Mouse (Mus musculus) retina, postnatal 1 day (tissue): ENCODE results near the gene 4921501E09Rik.
"Not testable (repeated sequence)": the region's sequence is repeated elsewhere in the genome, so short reads cannot be mapped to it uniquely, and the experiment has no call there.

Experiments
- DNase-seq: peaks from one replicate; pipeline ENCODE4 v3.0.0-alpha.2; 2012

4921501E09Rik gene

GRCm38 (mm10) chr17:33067958-33068357, at the start of gene 4921501E09Rik:
Gene 4921501E09Rik (minus strand): TSS chr17:33068058.
- no peak for DNase-seq

- DNase-seq: no peak
Observed at GRCm38 (mm10) chr17:33097396-33097795, 29.5 kb upstream of the 4921501E09Rik start.

DNA sequence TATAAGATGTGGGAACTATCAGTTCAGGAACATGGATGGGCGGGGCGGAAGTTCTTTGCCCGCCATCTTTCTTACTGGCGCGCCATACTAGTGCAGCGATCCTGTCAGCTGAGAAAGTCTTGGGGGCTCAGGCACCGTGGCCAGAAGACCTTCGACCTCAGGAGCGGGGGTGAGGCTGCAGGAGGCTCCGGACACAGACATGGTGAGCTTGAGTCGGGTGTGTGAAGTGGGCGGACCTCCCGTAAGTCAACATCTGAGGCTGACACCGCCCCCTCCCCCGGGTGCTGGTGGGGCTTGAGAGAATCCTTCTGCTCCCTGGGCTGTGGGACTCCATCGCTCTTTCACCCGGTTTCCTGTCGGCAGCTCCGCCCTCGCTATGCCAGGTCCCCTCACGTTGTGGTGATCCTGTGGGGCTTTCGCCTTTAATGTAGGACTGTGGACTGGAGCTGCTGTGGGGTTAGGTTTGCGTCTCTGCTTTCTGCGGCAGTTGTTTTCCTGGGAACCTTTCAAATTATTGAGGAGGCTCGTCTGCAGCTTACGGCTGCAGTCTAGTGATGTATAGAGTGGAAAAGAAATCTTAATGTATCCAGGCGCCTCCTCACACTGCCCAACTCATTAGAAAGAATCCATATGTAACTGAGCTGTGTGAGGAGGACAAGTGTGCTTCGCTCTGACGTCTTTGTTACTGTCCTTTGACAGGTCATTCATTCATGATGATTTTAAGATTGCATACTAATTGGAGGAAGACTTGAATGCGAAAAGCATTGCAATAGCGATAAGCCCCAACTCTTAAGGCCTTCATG, 24.7 kb upstream of the 4921501E09Rik start:
- DNase-seq: peak; percentile 91

GRCm38 (mm10) chr17:33091630-33092029, 23.8 kb upstream of the 4921501E09Rik start:
- DNase-seq: no peak

DNA sequence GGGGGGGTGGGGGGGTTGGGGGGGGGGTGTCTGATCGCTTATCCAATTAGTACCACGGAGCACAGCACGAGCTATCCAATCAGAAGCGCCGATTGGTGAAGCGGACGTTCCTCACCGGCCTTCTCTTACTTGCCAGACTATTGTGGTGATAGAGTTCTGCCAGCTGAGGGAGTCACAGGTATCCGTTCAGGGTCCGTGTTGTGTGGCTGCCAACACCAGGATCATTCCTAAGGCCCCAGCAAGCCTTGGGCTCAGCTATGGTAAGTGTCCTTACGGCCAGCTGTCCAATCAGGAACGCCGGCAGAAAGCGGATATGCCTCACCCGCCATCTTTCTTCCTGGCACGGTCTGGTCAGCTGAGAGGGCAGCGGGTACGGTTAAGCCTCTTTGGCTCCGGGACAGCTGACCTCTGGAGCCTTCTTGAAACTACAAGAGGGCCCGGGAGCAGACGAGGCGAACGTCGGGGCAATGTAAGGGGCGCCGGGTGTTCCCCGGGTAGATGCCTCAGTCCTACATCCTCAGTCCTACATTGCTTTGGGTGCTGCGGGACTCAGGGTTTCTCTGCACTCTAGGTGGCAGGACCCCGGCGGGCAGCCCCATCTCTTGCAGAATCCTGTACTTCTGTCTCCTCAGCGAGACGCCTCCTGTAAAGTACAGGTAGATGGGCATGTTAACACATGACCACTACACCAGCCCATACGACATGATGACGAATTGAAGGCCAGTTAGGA, 21.5 kb upstream of the 4921501E09Rik start, which contains the start of gene Zfp563:
TSS of gene Zfp563 (plus strand) at position 91 of the 730 bp plus-strand sequence.
- DNase-seq: peak; percentile 97

DNA sequence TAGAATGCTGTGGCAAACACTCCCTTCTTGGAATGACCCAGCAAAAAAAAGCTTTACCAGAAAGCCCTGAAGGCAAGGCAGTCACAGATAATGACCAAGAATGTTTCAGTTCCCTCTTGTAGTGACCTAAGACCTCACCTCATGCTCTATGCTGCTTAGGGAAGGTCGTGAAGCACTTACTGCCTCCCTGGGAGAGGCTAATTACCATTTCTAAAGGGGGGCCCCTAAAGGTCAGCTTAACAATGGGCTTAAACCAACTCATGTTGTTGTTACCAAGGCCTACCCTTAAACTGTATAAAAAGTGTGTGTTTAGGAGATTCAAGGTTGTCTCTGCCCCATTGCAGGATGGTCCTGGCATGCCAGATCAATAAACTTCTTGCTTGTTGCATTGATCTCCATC, 4.9 kb downstream of the 4921501E09Rik start:
- no peak for DNase-seq

- no peak for DNase-seq
Observed at GRCm38 (mm10) chr17:33058791-33059190, 9.1 kb downstream of the 4921501E09Rik start.

GRCm38 (mm10) chr17:33032900-33033891, 34.7 kb downstream of the 4921501E09Rik start, which contains the start of gene Zfp763:
Gene Zfp763 (minus strand): TSS chr17:33033402.
- DNase-seq: peak; percentile 93

- peak; percentile 31 for DNase-seq
Observed at GRCm38 (mm10) chr17:33032376-33032775, 35.5 kb downstream of the 4921501E09Rik start.

DNA sequence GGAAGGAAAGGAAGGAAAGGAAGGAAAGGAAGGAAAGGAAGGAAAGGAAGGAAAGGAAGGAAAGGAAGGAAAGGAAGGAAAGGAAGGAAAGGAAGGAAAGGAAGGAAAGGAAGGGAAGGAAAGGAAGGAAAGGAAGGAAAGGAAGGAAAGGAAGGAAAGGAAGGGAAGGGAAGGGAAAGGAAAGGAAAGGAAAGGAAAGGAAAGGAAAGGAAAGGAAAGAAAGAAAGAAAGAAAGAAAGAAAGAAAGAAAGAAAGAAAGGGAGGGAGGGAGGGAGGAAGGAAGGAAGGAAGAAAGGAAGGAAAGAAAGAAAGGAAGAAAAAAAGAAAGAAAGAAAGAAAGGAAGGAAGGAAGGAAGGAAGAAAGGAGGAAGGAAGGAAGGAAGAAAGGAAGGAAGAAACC, 47.4 kb downstream of the 4921501E09Rik start:
- DNase-seq: not testable (repeated sequence)
